Mouse (Mus musculus) urinary bladder, postnatal 36 days (tissue): ENCODE results near the gene Fstl4.

Experiments
- DNase-seq, 2 experiments: peaks; one replicate each; pipeline ENCODE4 v3.0.0; 2022; ENCODE audit warnings: low spot score in 2 of 2, mixed read lengths in 1 of 2

Gene Fstl4

DNA sequence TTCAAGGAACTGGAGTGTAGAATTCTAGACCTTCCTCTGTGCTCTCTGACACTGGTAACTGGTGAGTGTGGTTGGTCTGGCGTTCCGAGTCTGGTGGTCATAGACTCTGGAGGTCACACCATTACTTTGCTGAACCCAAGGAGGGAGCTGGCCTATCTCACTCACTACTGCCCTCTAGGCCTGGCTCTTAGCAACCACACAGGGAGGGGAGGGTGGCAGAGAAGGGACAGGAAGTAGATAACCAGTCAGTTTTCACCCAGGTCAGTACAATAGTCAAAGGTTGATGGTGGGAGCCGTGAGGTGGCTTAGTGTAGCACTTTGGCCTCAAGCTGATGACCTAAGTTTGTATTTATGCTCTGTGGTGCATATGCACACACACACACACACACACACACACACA is 255.1 kb downstream of the Fstl4 start:
- DNase-seq: no peak

GRCm38 (mm10) chr11:53024403-53024802 is 260.0 kb downstream of the Fstl4 start:
- no peak for DNase-seq

- DNase-seq: no peak
These were observed 261.3 kb downstream of the Fstl4 start for GRCm38 (mm10) chr11:53025686-53026085.

GRCm38 (mm10) chr11:53028421-53029168 is 264.2 kb downstream of the Fstl4 start:
- no peak for DNase-seq

GRCm38 (mm10) chr11:53031777-53032176 is 267.3 kb downstream of the Fstl4 start:
- no peak for DNase-seq

DNA sequence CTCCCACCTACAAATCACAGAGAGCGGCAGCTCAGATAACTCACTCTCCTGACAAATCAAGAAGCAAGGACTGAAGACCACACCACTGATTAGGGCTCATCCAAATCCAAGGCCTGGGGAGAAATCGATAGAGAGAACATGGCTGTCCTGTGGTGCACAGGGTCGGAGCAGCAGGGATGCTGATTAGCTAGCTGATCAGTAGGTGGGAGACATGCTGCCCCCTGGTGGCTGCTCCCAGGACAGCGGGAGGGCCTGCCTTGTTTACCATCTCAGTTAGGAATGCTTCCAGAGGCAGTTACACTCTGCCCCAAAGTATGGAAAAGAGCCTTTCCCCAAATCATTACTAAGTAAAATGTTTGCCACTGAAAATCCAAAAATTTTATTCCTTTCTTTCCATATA is 267.9 kb downstream of the Fstl4 start:
- peak; percentile 65 to 77 for DNase-seq

GRCm38 (mm10) chr11:53035414-53035813 is 271.0 kb downstream of the Fstl4 start:
- DNase-seq: no peak

DNA sequence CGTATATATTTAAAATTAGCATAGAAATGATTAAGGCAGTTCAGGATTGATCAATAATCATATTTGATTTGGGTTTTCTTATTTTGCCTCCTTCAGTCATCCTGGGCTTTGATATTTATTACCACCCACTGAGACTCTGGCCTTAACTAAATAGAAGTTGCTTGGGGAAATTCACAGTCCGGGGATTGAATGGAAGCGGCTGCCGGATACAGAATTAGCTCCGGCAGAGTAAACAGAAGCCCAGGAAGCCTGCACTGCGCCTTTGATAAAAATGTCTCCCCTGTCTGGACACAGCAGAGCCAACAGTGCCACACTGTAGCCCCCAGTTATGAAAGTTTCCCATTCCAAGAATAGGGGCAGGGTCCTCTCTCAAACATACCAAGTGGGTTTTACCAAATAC is 282.4 kb downstream of the Fstl4 start:
- DNase-seq: no peak

GRCm38 (mm10) chr11:53054151-53054550 is 289.7 kb downstream of the Fstl4 start:
- no peak for DNase-seq

DNA sequence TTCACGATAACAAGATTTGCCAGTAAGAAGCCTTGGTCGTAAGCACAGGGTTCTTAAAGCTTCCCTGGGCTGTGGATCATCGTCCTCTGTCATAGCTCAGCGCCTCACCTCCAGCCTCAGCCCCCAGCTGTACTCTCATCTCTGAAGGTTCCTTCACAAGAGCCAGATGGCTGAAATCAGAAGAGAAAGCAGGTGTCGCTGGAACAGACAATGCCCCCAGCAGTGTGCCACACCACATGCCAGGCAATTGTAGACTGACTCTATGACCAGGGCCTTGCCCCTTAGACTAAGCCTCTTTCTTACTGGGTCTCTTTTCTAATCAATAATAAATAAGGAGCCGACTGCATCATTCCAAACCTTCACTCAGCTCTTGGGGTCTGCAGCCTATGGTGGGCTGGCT is 291.5 kb downstream of the Fstl4 start:
- DNase-seq: no peak

DNA sequence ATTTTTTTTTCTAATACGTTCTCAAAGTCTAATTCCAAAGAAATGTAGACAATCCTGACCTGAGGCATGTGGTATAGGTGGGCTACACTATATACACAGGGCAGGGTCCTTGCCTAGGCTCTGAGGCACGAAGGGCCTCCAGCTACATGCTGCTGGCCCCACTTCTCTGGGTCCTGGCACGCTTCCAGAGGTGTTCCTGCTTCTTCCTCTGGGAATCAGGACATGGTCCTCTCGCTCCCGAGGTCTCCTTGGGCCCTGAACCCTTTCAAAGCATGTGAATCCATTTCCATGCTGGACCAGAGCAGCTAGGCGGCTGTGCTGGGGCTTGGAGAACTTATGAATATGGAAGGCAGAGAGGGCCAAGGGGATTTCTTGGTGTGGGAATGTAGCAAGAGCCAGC is 292.3 kb downstream of the Fstl4 start:
- DNase-seq: no peak

DNA sequence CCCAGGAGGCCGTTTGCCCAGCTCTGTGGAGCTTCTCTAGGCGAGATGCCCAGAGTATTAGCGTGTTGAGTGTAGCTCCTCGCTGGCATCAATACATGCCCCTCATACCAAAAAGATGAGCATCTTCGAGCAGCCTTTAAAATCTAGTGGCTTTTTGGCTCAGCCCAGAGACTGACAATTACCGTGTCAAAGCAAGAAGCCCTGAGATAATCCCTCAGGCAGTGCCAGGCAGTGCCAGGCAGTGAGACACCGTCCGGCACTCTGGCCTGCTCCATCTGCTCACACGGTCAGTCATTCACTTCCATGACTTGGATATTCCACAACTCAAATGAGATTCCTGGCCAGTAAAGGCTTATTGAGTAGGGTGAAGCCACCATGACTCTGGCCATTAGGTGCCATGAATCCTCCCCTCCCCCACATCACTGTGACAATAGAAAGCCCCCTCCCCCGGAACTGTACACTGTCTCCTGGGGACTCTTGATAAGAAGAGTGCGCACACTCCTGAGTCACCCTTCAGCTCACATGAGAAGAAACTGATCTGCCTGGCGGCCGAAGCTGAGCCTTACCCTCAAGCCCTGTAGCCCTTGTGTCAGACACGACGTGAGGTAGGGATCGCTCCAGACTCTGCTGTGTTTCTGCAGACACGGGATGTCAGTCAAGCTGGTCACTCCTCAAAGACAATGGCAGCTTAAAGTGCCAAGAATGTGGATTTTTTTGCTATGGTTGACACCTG is 293.6 kb downstream of the Fstl4 start:
- no peak for DNase-seq

DNA sequence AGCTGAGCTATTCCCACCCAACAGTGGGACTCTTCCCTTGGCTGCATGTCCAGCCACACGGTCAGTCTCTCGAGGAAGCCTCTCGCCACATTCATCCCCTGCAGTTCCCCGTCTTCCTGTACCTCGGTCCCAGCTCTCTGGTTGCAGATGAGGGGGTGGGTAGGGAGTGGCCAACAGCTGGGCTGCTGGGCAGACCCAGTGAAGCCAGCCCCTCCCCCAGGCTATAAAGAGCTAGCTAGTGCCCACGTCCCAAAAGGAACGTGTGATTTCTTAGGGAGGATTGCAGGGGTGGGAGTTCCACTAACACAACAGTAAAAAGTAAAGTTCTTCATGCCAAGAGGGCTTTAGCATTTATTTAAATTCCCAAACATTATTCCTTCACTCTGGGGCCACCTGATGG is 294.1 kb downstream of the Fstl4 start:
- DNase-seq: no peak

DNA sequence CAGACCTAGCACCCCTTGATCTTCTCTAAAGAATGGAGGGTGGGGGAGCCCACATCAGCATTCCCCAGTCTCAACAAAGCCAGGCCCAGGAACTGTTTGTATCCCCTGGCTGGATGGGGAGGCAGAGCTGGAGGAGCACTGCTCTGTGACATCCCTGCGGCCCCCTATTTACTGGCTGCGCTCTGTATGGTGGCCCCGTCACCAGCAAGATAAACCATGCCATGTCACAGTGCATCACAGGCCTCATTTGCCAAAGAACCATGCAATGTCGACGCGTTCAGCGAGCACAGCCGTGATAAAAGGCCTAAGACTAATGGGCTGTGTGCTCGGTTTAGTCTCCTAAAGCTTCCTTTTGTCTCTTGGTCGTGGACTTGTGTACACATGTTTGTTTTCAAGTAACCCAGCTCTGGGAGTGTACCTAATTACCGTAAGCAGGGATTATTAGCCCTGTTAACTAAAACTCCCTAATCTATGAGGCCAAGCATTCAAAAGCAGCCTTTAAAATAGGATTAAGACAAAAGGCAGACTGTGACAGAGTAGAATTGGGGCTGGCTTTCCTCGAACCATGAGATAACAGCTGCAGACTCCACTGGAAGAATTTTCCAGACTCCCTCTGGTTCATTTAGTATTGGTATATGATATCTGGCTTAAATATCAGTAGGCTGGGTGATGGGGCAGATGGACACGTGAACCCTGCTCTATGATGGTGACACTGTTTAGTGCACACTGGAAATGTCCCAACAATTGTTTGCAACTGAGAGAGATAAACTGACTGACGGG is 303.5 kb downstream of the Fstl4 start:
- DNase-seq: no peak

- DNase-seq: no peak
These were observed 304.1 kb downstream of the Fstl4 start for GRCm38 (mm10) chr11:53068479-53069065.

DNA sequence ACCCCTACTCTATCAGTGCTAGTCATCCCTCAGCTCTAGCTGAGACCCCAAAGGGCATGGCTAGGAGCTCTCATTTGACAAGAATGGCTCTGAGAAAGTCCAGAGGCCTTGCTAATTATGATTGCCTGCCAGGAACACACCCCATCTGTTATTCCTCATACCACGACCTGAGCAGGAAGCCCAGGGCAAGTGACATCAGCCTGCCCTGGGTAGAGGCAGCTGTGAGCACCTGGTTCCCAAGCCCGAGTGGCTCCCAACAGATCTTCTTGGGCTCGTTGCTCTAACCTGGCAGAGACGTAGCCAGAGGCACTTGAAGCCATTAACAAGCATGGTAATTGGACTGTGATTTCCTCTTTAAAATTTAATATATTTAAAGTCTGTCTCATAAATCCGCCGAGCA is 305.3 kb downstream of the Fstl4 start:
- no peak for DNase-seq

DNA sequence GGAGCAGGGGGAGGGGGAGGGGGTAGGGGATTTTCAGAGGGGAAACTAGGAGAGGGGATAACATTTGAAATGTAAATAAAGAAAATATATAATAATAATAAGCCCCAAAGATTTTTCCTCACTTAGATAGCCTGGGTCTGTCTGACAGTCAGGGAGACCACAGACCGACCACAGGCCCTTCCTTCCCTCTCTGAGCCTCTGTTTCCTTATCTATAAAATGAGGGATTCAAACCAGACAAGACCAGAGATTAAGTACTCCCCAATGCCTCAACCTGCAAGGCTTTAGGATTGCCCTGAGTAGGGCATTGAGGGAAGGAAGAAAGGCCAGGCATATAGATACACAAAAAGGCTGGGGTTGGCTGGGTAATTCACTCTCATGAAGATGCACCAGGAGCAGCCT is 307.2 kb downstream of the Fstl4 start:
- DNase-seq: no peak

DNA sequence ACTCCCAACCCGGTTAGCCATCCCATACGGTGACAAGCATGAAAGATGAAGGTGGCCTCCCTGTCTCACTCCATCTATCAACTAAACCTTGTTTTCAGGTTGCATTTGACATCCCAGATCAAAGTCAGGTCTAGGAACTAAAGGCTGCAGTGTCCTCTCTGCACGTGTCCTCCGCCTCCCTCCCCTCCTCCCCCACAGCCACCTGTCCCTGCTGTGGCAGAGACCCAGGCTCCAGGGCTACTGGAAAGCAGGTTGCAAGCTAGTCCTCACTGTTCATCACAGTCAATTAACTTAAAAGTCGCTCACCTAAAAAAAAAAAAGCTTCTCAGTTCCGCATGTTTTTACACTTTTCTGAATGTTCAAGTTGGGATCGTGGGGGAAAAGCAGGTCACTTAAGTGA is 313.2 kb downstream of the Fstl4 start:
- no peak for DNase-seq

DNA sequence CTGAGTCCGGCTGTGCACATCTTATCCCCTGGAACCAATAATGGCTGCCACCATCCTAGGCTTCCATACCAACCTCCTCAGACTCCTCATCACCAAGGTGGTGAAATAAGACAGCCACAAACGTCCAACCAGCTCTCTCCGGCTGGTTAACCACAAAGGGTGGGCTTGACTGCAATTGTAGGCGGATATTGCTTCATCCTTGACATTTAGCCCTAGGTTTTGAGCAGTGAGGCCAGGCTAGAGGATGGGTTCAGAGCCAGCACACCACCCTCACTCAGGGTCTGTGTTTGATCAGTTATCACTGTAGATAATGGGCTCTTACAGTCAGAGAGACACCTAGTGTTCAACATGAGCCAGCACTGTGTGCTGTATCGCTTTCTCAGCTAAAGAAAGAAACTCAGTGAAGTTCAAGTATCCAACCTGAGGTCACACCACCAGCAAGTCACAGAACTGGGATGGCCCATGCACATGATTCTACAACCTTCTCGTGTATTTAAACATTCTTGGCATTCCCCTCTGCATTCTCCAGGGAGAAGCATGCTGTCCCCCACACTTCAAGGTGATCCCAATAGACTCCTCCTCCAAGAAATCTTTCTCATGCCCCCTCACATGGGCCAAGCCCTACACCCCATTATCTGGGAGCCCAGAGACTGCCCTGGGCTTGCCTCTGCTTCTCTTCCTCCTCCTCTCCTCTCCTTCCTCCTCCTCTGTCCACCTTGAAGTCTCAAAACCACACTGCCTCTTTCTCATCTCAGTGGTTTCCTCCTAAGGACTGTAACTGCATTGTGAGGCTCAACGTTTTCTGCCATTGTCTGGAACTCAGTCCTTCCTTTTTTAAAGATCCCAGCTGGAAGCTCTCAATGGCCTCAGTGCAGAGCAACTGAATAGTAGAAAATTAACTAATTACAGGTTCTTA is 314.2 kb downstream of the Fstl4 start:
- DNase-seq: no peak

- no peak for DNase-seq
These were observed 316.9 kb downstream of the Fstl4 start for GRCm38 (mm10) chr11:53081310-53081709.

- DNase-seq: no peak
These were observed 320.9 kb downstream of the Fstl4 start for GRCm38 (mm10) chr11:53085367-53085766.
